Mouse (Mus musculus) heart, adult 9 months (tissue): ENCODE measurements around the gene Gm16867.
"Not testable (repeated sequence)": the region's sequence is repeated elsewhere in the genome, so short reads cannot be mapped to it uniquely, and the experiment has no call there.

Experiments used
- DNase-seq, 2 experiments: peaks; one replicate each; pipeline ENCODE4 v3.0.0; 2022; ENCODE audit warnings: low spot score in 2 of 2

The Gm16867 gene

DNA sequence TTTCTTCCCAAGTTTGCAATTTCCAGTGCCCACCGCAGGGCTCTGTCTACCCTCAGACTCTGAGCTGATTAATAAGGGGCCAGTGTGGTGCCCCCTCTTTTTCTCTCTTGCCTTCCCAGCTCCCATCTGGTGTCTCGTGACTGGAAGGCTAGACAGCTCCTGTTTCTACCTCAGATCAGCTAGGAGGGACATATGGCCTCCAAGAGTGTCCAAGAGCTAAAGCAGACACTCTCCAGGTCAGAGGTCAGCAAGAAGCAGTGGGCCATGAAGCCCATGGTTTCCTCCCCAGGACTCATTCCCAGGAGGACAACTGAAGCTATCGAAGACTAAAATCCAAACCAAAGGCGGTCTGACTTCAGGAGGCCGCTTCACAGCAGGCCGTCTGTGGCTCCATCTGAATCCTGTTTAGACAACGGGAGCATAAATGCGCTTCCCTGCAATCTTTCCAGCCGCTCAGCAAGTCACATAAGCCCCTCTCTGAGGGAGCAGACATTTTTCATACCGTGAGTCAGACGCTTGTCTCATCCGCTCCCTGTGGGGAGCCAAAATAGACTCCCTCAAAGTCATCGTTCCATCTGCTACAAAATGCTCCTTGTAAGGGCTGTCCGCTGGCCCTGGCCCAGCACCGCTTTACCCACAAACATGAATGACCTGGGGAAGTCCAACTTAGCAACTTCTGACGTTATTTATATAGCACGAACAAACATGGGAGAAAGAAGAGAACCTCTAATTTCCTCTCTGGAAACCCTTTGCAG, 35.4 kb downstream of the Gm16867 start:
- not testable (repeated sequence) for DNase-seq

- DNase-seq: not testable (repeated sequence)
Observed at GRCm38 (mm10) chr14:69464465-69464864, 38.7 kb downstream of the Gm16867 start.

GRCm38 (mm10) chr14:69457691-69458090, 45.5 kb downstream of the Gm16867 start:
- not testable (repeated sequence) for DNase-seq

GRCm38 (mm10) chr14:69454640-69455039, 48.5 kb downstream of the Gm16867 start:
- not testable (repeated sequence) for DNase-seq

DNA sequence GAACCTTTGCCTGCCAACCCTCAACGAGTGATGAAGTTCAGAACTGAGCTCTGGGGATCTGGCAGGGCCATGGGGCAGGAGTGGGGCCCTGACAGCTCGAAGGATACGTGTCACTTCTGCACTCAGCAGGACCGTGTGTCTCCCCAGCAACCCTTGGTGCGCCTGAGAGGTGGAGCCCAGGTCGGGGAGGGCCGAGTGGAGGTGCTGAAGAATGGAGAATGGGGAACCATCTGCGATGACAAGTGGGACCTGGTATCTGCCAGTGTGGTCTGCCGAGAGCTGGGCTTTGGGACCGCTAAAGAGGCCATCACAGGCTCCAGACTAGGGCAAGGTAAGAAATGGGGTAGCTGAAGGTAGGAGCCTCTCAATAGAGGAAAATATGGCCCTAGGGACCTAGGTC, 54.3 kb downstream of the Gm16867 start:
- DNase-seq: not testable (repeated sequence)

DNA sequence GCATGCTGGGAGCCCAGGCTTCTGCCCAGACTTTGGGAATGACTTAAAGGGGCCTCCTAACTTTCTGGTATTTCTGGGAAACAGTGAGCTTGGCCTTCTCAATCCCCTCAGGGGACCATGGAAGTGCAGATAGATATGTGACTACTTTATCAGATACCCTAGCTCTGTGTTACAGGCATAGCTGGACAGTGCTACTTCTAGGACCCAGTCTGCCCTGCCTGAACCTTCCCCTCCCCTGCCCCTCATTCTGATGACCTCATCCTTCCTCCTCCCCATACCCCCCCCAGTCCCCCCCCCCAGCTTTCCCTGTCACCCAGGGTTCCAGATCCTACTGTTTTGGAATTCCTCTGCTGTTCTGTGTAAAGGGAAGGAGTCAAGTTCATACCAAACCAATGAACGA, 56.2 kb downstream of the Gm16867 start:
- not testable (repeated sequence) for DNase-seq

GRCm38 (mm10) chr14:69443092-69443692, 60.0 kb downstream of the Gm16867 start:
- DNase-seq: not testable (repeated sequence)

DNA sequence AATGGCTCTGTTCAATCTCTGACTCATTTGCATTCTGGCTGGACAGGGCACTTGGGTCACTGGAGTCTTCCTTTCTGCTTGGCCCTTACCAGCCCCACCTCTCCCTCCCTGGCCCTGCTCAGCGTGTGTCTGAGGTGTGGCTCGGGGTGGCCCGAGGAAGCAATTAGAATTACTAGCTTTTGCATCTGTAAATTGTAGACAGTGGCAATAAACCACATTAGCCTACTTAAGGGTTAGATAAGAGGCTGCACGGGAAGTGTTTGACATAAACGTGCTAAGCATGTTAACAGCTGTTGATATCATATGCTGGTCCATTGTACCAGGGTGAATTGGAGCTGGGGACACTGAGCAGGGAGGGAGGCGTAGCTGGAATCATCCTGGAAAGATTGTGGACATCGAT, 62.2 kb downstream of the Gm16867 start:
- DNase-seq: not testable (repeated sequence)

- DNase-seq: not testable (repeated sequence)
Observed at GRCm38 (mm10) chr14:69438678-69439214, 64.4 kb downstream of the Gm16867 start.

- DNase-seq: not testable (repeated sequence)
Observed at GRCm38 (mm10) chr14:69421003-69421402, 82.2 kb downstream of the Gm16867 start.

DNA sequence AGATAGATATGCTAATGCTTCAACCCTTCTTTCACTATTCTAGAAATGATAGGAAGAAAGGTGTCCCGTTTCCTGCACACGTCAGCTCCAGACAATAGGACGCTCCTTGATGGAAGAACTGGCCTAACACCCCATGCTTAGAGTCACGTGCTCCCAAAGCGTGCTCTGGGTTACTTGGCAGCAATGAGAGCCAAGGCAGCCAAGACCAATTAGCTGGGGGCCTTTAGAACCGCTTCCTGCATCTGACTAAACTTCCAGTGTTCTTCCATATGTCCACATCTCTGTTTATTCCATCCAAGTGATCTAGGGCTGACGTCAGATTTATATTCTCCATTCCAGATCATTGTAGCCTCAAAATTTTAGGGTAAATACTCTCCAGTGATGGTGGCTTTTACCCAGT, 85.6 kb downstream of the Gm16867 start:
- not testable (repeated sequence) for DNase-seq
